Mouse (Mus musculus) T-cell, adult 2 months (primary cell): ENCODE data around the gene Pja2.
"Not testable (repeated sequence)": the region's sequence is repeated elsewhere in the genome, so short reads cannot be mapped to it uniquely, and the experiment has no call there.

Source experiments
- DNase-seq: peaks from one replicate; pipeline ENCODE4 v3.0.0; 2022; ENCODE audit warnings: low spot score

Pja2 gene

GRCm38 (mm10) chr17:64331898-64332769, at the start of gene Pja2:
TSS of gene Pja2 (minus strand) at chr17:64331916.
- peak; percentile 99 for DNase-seq

- DNase-seq = peak; percentile 53
Observed at GRCm38 (mm10) chr17:64375327-64375726, 43.6 kb upstream of the Pja2 start.

- DNase-seq = no peak
Observed at GRCm38 (mm10) chr17:64363694-64364093, 32.0 kb upstream of the Pja2 start.

GRCm38 (mm10) chr17:64362570-64362969, 30.9 kb upstream of the Pja2 start:
- no peak for DNase-seq

GRCm38 (mm10) chr17:64361911-64362425, 30.3 kb upstream of the Pja2 start:
- DNase-seq = no peak

GRCm38 (mm10) chr17:64353940-64354339, 22.2 kb upstream of the Pja2 start:
- DNase-seq = no peak

- DNase-seq = no peak
Observed at GRCm38 (mm10) chr17:64346135-64346534, 14.4 kb upstream of the Pja2 start.

- DNase-seq = no peak
Observed at GRCm38 (mm10) chr17:64344576-64345172, 13.0 kb upstream of the Pja2 start.

GRCm38 (mm10) chr17:64341698-64342097, 10.0 kb upstream of the Pja2 start:
- no peak for DNase-seq

- DNase-seq = no peak
Observed at GRCm38 (mm10) chr17:64339752-64340151, 8.0 kb upstream of the Pja2 start.

GRCm38 (mm10) chr17:64337220-64337619, 5.5 kb upstream of the Pja2 start:
- no peak for DNase-seq

GRCm38 (mm10) chr17:64333956-64334355, 2.2 kb upstream of the Pja2 start:
- DNase-seq = no peak

- peak; percentile 32 for DNase-seq
Observed at GRCm38 (mm10) chr17:64332770-64333096, 1.0 kb upstream of the Pja2 start.

- no peak for DNase-seq
Observed at GRCm38 (mm10) chr17:64331291-64331897, 322 bp downstream of the Pja2 start.

- DNase-seq = no peak
Observed at GRCm38 (mm10) chr17:64330885-64331284, 831 bp downstream of the Pja2 start.

- no peak for DNase-seq
Observed at GRCm38 (mm10) chr17:64324556-64324955, 7.2 kb downstream of the Pja2 start.

GRCm38 (mm10) chr17:64315428-64315827, 16.3 kb downstream of the Pja2 start:
- DNase-seq = no peak

- DNase-seq = not testable (repeated sequence)
Observed at GRCm38 (mm10) chr17:64314523-64314922, 17.2 kb downstream of the Pja2 start.

- DNase-seq = no peak
Observed at GRCm38 (mm10) chr17:64297628-64298027, 34.1 kb downstream of the Pja2 start.

GRCm38 (mm10) chr17:64292740-64293139, 39.0 kb downstream of the Pja2 start:
- DNase-seq = no peak

GRCm38 (mm10) chr17:64289684-64290083, 42.0 kb downstream of the Pja2 start:
- DNase-seq = no peak

- no peak for DNase-seq
Observed at GRCm38 (mm10) chr17:64288000-64288399, 43.7 kb downstream of the Pja2 start.

- DNase-seq = no peak
Observed at GRCm38 (mm10) chr17:64286836-64287235, 44.9 kb downstream of the Pja2 start.
